22 mouse cellular contexts compared by ENCODE assay signal in the genomic region with DNA sequence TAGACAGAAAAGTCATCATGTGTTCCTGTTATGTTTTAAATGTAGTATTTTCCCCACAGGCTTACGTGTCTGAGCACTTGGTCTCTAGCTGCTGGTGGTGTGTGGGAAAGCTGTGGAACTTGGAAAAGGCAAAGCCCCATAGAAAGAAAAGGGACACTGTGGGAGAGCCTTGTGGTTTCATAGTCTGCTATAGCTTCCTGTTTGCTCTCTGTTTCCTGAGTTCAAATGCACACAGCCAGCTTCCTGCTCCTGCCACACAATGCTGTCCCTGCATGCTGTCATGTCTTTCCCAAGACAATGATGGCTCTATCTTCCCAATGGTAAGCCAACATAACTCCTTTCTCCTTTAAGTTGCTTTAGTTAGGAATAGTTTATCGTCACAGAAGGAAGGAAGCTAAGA.
A peak's percentile ranks its signal among the peaks of the same experiment; 100 is the strongest.
DNase-seq lines count a peak whose midpoint lies in the region; ATAC-seq and TF ChIP-seq lines count a peak whose summit lies in the region.
"Had no signal": no experiment of that assay in that cellular context is flagged by ENCODE, and none has a peak within 500 bp of the region (broad histone marks: within the 10 kb centered on the region; RNA-seq: fewer than 3 reads in every experiment).

No protein-coding gene starts in this region.

- H3K27ac ChIP-seq in kidney, embryonic 15.5 days: peak overlapping the region; percentile 51; the same call in 1 of the 2 replicates
- no peak overlapping the region for H3K27ac ChIP-seq in layer of hippocampus, adult 2 months
- H3K27ac ChIP-seq: embryonic facial prominence, embryonic 12.5 days; heart, embryonic 15.5 days; hindbrain, embryonic 12.5 days; liver, embryonic 12.5 days; neural tube, embryonic 15.5 days had no signal

- TF ChIP-seq CTCF in layer of hippocampus, adult 2 months (conservative IDR thresholded peaks at IDR 0.05): no peak

- DNase-seq in kidney, adult 11 months: no peak
- DNase-seq in naive thymus-derived CD4-positive, alpha-beta T cell, adult 2 months (ENCODE audit: low read depth): peak; percentile 67
- DNase-seq in thymus, postnatal 4 days: peak; percentile 38
- DNase-seq in layer of hippocampus, postnatal 36 days: no peak
- DNase-seq in yolk sac, embryonic 10.5 days (ENCODE audit: low spot score): no peak
- no peak for DNase-seq in layer of hippocampus, adult 2 months (ENCODE audit: low spot score in 2 of 2)
- DNase-seq: adrenal gland, postnatal 36 days; cerebellum, postnatal 36 days; gastrocnemius, postnatal 36 days; kidney, postnatal 36 days; left cerebral cortex, postnatal 4 days; retina, postnatal 1 day had no signal

- H3K4me2 ChIP-seq in kidney, embryonic 15.5 days: no peak overlapping the region
- H3K4me2 ChIP-seq: embryonic facial prominence, embryonic 12.5 days; heart, embryonic 15.5 days; hindbrain, embryonic 12.5 days; liver, embryonic 12.5 days; midbrain, embryonic 11.5 days; neural tube, embryonic 15.5 days had no signal

- no peak overlapping the region for H3K9ac ChIP-seq in kidney, embryonic 15.5 days
- H3K9ac ChIP-seq: embryonic facial prominence, embryonic 12.5 days; heart, embryonic 15.5 days; hindbrain, embryonic 12.5 days; liver, embryonic 12.5 days; neural tube, embryonic 15.5 days had no signal

- no peak overlapping the region for H3K4me3 ChIP-seq in kidney, embryonic 15.5 days (replicated peaks)
- no peak overlapping the region for H3K4me3 ChIP-seq in layer of hippocampus, adult 2 months
- H3K4me3 ChIP-seq: embryonic facial prominence, embryonic 12.5 days; heart, embryonic 15.5 days; hindbrain, embryonic 12.5 days; liver, embryonic 12.5 days; neural tube, embryonic 15.5 days had no signal

- no peaks in the 10 kb centered on the region for H3K27me3 ChIP-seq in kidney, embryonic 15.5 days
- H3K27me3 ChIP-seq: embryonic facial prominence, embryonic 12.5 days; heart, embryonic 15.5 days; hindbrain, embryonic 12.5 days; liver, embryonic 12.5 days; neural tube, embryonic 15.5 days had no signal

- no peaks in the 10 kb centered on the region for H3K9me3 ChIP-seq in kidney, embryonic 15.5 days (replicated peaks)
- H3K9me3 ChIP-seq: embryonic facial prominence, embryonic 12.5 days; heart, embryonic 15.5 days; hindbrain, embryonic 12.5 days; liver, embryonic 12.5 days; neural tube, embryonic 15.5 days had no signal

- H3K4me1 ChIP-seq in kidney, embryonic 15.5 days: peaks cover 43% of the 10 kb centered on the region
- H3K4me1 ChIP-seq: embryonic facial prominence, embryonic 12.5 days had no signal

- ATAC-seq in kidney, embryonic 15.5 days (replicated peaks; ENCODE audit: low FRiP score): no peak
- ATAC-seq in activated CD4-positive, CD25-positive, alpha-beta regulatory T cell, adult 4 months: peak; percentile 60
- ATAC-seq: intestine, postnatal 0 days; liver, embryonic 12.5 days; lung, postnatal 0 days had no signal

- 79% methylated on average over 2 of the region's 2 CpGs for WGBS in kidney, embryonic 15.5 days

- no peaks in the 10 kb centered on the region for H3K36me3 ChIP-seq in kidney, embryonic 15.5 days
- H3K36me3 ChIP-seq: embryonic facial prominence, embryonic 12.5 days; heart, embryonic 15.5 days; hindbrain, embryonic 12.5 days; liver, embryonic 12.5 days; neural tube, embryonic 15.5 days had no signal

Comparison
In these comparisons a context has a peak if more than half of its experiments do, and no peak if none do; other contexts are left out.
1. DNase-seq: peak in naive thymus-derived CD4-positive, alpha-beta T cell, adult 2 months (single experiment) and thymus, postnatal 4 days (single experiment); none in kidney, adult 11 months (single experiment), layer of hippocampus, postnatal 36 days (0 of 2), yolk sac, embryonic 10.5 days (single experiment) and layer of hippocampus, adult 2 months (0 of 2).